Mouse (Mus musculus) heart, embryonic 12.5 days (tissue): Measurements from ENCODE around the gene Tle2. TPM values are rescaled to one million over a fixed set of nuclear protein-coding genes. Genes with fewer than 3 reads are reported as not detected.

Experiments
- ATAC-seq: fragments of 200-750 bp; cut with Nextera tagmentation; 2 replicates; pipeline ENCODE4 v1.8.0; 2017; ENCODE audit warnings: moderate TSS enrichment, moderate library complexity; ENCODE audit not compliant: insufficient number of reproducible peaks, low FRiP score
- H3K27ac ChIP-seq: fragments of 300-500 bp; sonication (generic); 2 replicates; pipeline ENCODE4 v1.5.1; 2016; ENCODE audit warnings: mild to moderate bottlenecking, moderate library complexity; ENCODE audit not compliant: poor library complexity, severe bottlenecking
- H3K27me3 ChIP-seq: fragments of 300-500 bp; sonication (generic); replicated peaks from 2 replicates; pipeline ENCODE4 v1.6.1; 2016; ENCODE audit warnings: mild to moderate bottlenecking, moderate library complexity
- H3K36me3 ChIP-seq: fragments of 300-500 bp; sonication (generic); 2 replicates; pipeline ENCODE4 v1.6.1; 2016; ENCODE audit warnings: mild to moderate bottlenecking, moderate library complexity
- H3K4me1 ChIP-seq: fragments of 300-500 bp; sonication (generic); replicated peaks from 2 replicates; pipeline ENCODE4 v1.6.1; 2016; ENCODE audit warnings: mild to moderate bottlenecking
- H3K4me2 ChIP-seq: fragments of 300-500 bp; sonication (generic); 2 replicates; pipeline ENCODE4 v1.6.1; 2016; ENCODE audit warnings: mild to moderate bottlenecking, moderate library complexity
- H3K4me3 ChIP-seq: fragments of 300-500 bp; sonication (generic); 2 replicates; pipeline ENCODE4 v1.5.1; 2016; ENCODE audit warnings: mild to moderate bottlenecking
- H3K9ac ChIP-seq: fragments of 300-500 bp; sonication (generic); 2 replicates; pipeline ENCODE4 v1.6.1; 2016; ENCODE audit warnings: mild to moderate bottlenecking, moderate library complexity
- H3K9me3 ChIP-seq: fragments of 300-500 bp; sonication (generic); replicated peaks from 2 replicates; pipeline ENCODE4 v1.6.1; 2016; ENCODE audit warnings: mild to moderate bottlenecking, moderate library complexity
- WGBS: fragments of 180-500 bp; shearing (Covaris S2); methylation state at CpG from one replicate; pipeline ENCODE4 v1.1.7; 2016; 5-methylcytosine and 5-hydroxymethylcytosine counted together
- polyA plus RNA-seq: library from polyadenylated mRNA; unstranded; fragments of >200 nt; fragmentation: Nextera tagmentation; extraction: Ambion mirVana; gene quantifications from 2 replicates; pipeline ENCODE4 v1.2.1, GENCODE M21; 2016

Tle2 gene
- polyA plus RNA-seq, result 25.8 and 30.8 TPM in 2 replicates

GRCm38 (mm10) chr10:81574081-81575056 is at the start of gene Tle2:
Gene Tle2, plus strand, starts transcription at chr10:81574561.
- Histone ChIP-seq H3K27ac (peak within 1 kb of the TSS; percentile 48), H3K4me1 (peaks cover 48% of the 10 kb centered on the region), H3K27me3 (0 out of 2 replicates have a peak, but pooled peaks cover 6% of the 10 kb centered on the region), H3K9me3 (no peaks in the 10 kb centered on the region), H3K4me2 (peak within 1 kb of the TSS; percentile 89), H3K36me3 (peaks cover 7% of the 10 kb centered on the region), H3K4me3 (peak within 1 kb of the TSS; percentile 62), H3K9ac (peak within 1 kb of the TSS; percentile 86)
- WGBS, result 21% methylated on average over 10 of the region's 10 CpGs
- ATAC-seq, result no peak

GRCm38 (mm10) chr10:81525017-81525694 is 49.2 kb upstream of the Tle2 start:
- ATAC-seq, result 0 out of 2 replicates have a peak, but pooled peaks have one; percentile 31
- no peaks in the 10 kb centered on the region for H3K27me3 ChIP-seq
- H3K9me3 ChIP-seq, result no peaks in the 10 kb centered on the region
- H3K36me3 ChIP-seq, result peaks cover 15% of the 10 kb centered on the region
- H3K9ac ChIP-seq, result peak overlapping the region; percentile 47
- no peak overlapping the region for H3K4me3 ChIP-seq
- 0 out of 2 replicates have a peak overlapping the region, but pooled peaks have one; percentile 59 for H3K27ac ChIP-seq
- peaks cover 20% of the 10 kb centered on the region for H3K4me1 ChIP-seq
- H3K4me2 ChIP-seq, result no peak overlapping the region
- 36% methylated on average over 13 of the region's 13 CpGs for WGBS

GRCm38 (mm10) chr10:81526779-81527178 is 47.6 kb upstream of the Tle2 start:
- 14% methylated on average over 14 of the region's 14 CpGs for WGBS
- Histone ChIP-seq H3K4me3 (no peak overlapping the region), H3K9ac (no peak overlapping the region), H3K27me3 (no peaks in the 10 kb centered on the region), H3K4me2 (no peak overlapping the region), H3K9me3 (no peaks in the 10 kb centered on the region), H3K27ac (no peak overlapping the region), H3K4me1 (peaks cover 20% of the 10 kb centered on the region), H3K36me3 (peaks cover 31% of the 10 kb centered on the region)
- ATAC-seq, result no peak; the same call in 1 of the 2 replicates

GRCm38 (mm10) chr10:81534826-81535225 is 39.5 kb upstream of the Tle2 start:
- Histone ChIP-seq H3K4me1 (peaks cover 22% of the 10 kb centered on the region), H3K36me3 (peaks cover 68% of the 10 kb centered on the region), H3K9me3 (no peaks in the 10 kb centered on the region), H3K9ac (no peak overlapping the region), H3K27ac (no peak overlapping the region), H3K4me3 (no peak overlapping the region), H3K27me3 (no peaks in the 10 kb centered on the region), H3K4me2 (no peak overlapping the region)
- 64% methylated on average over 16 of the region's 16 CpGs for WGBS
- no peak for ATAC-seq

- no peaks in the 10 kb centered on the region for H3K9me3 ChIP-seq
- no peak overlapping the region for H3K4me3 ChIP-seq
- no peaks in the 10 kb centered on the region for H3K27me3 ChIP-seq
- ATAC-seq, result no peak
- no peak overlapping the region for H3K27ac ChIP-seq
- peaks cover 31% of the 10 kb centered on the region for H3K4me1 ChIP-seq
- no peak overlapping the region for H3K9ac ChIP-seq
- WGBS, result 71% methylated on average over 6 of the region's 6 CpGs
- no peak overlapping the region for H3K4me2 ChIP-seq
- peaks cover 56% of the 10 kb centered on the region for H3K36me3 ChIP-seq
These were observed 37.6 kb upstream of the Tle2 start for GRCm38 (mm10) chr10:81536734-81537133.

- H3K27ac ChIP-seq, result no peak overlapping the region
- H3K9me3 ChIP-seq, result no peaks in the 10 kb centered on the region
- H3K9ac ChIP-seq, result no peak overlapping the region
- no peak for ATAC-seq
- peaks cover 50% of the 10 kb centered on the region for H3K36me3 ChIP-seq
- 94% methylated on average over 2 of the region's 2 CpGs for WGBS
- H3K27me3 ChIP-seq, result no peaks in the 10 kb centered on the region
- no peak overlapping the region for H3K4me3 ChIP-seq
- H3K4me2 ChIP-seq, result no peak overlapping the region
- peaks cover 38% of the 10 kb centered on the region for H3K4me1 ChIP-seq
These were observed 36.9 kb upstream of the Tle2 start for GRCm38 (mm10) chr10:81537429-81537828.

- Histone ChIP-seq H3K4me2 (no peak overlapping the region), H3K4me3 (no peak overlapping the region), H3K9me3 (no peaks in the 10 kb centered on the region), H3K4me1 (peaks cover 43% of the 10 kb centered on the region), H3K9ac (no peak overlapping the region), H3K27ac (no peak overlapping the region), H3K27me3 (no peaks in the 10 kb centered on the region), H3K36me3 (peaks cover 40% of the 10 kb centered on the region)
- WGBS, result 72% methylated on average over 3 of the region's 3 CpGs
- ATAC-seq, result no peak
These were observed 35.9 kb upstream of the Tle2 start for GRCm38 (mm10) chr10:81538321-81539048.

GRCm38 (mm10) chr10:81541363-81541762 is 33.0 kb upstream of the Tle2 start:
- Histone ChIP-seq H3K9ac (peak overlapping the region; percentile 63), H3K36me3 (peaks cover 21% of the 10 kb centered on the region), H3K4me1 (peaks cover 44% of the 10 kb centered on the region), H3K27me3 (no peaks in the 10 kb centered on the region), H3K4me2 (peak overlapping the region; percentile 99), H3K27ac (peak overlapping the region; percentile 22; the same call in 1 of the 2 replicates), H3K9me3 (no peaks in the 10 kb centered on the region), H3K4me3 (no peak overlapping the region)
- 76% methylated on average over 5 of the region's 5 CpGs for WGBS
- no peak for ATAC-seq

- no peaks in the 10 kb centered on the region for H3K9me3 ChIP-seq
- H3K36me3 ChIP-seq, result peaks cover 21% of the 10 kb centered on the region
- no peaks in the 10 kb centered on the region for H3K27me3 ChIP-seq
- peak overlapping the region; percentile 22 for H3K27ac ChIP-seq
- H3K4me1 ChIP-seq, result peaks cover 49% of the 10 kb centered on the region
- peak overlapping the region; percentile 99 for H3K4me2 ChIP-seq
- whole genome bisulfite sequencing, result 45% methylated on average over 10 of the region's 10 CpGs
- no peak overlapping the region for H3K4me3 ChIP-seq
- peak overlapping the region; percentile 63 for H3K9ac ChIP-seq
- no peak for ATAC-seq
These were observed 32.6 kb upstream of the Tle2 start for GRCm38 (mm10) chr10:81541803-81542202.

GRCm38 (mm10) chr10:81542727-81543460 is 31.5 kb upstream of the Tle2 start:
- H3K36me3 ChIP-seq, result peaks cover 14% of the 10 kb centered on the region
- peak overlapping the region; percentile 99 for H3K4me3 ChIP-seq
- peak overlapping the region; percentile 99 for H3K4me2 ChIP-seq
- H3K9me3 ChIP-seq, result no peaks in the 10 kb centered on the region
- ATAC-seq, result no peak
- no peak overlapping the region for H3K27ac ChIP-seq
- H3K27me3 ChIP-seq, result no peaks in the 10 kb centered on the region
- 78% methylated on average over 7 of the region's 7 CpGs for WGBS
- H3K9ac ChIP-seq, result peak overlapping the region; percentile 96
- H3K4me1 ChIP-seq, result peaks cover 49% of the 10 kb centered on the region
